Mouse (Mus musculus) lung, adult 2 months (tissue): ENCODE measurements around the gene Dlat.

Source experiments
- CTCF ChIP-seq: fragments of 200-500 bp; IDR thresholded peaks from 2 replicates; pipeline ENCODE4 v1.5.1; 2011; ENCODE audit warnings: mild to moderate bottlenecking, low read length, control low read depth; ENCODE audit not compliant: insufficient read depth
- POLR2A ChIP-seq: fragments of 200-500 bp; IDR thresholded peaks from 2 replicates; pipeline ENCODE4 v1.6.1; 2011; ENCODE audit warnings: low read depth, mild to moderate bottlenecking, control low read depth, low read length, borderline replicate concordance; ENCODE audit errors: extremely low read depth

DNA sequence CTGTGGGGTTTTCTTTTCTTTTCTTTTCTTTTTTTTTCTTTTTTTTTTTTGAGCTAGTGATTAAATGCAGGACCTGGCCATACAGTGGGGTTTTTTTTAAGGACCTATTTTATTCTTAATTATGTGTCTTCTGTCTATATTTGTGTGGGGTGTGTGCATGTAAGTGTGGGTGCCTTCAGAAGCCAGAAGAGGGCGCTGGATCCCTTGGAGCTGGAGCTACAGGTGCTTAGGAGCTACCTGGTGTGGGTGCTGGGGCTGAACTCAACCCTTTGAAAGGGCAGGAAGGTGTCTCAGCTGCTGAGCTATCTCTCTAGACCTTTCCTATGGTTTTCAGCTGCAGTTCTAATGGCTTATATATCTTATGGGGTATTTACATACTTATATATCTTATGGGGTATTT is 15.2 kb upstream of the Dlat start:
- TF ChIP-seq CTCF, result no peak
- TF ChIP-seq POLR2A, result no peak
